Mouse (Mus musculus): ENCODE measurements around the gene Tmx4.
"Not testable (repeated sequence)": the region's sequence is repeated elsewhere in the genome, so short reads cannot be mapped to it uniquely, and the experiment has no call there.

The Tmx4 gene

GRCm38 (mm10) chr2:134643514-134644300, at the start of gene Tmx4:
Gene Tmx4, minus strand, starts transcription at chr2:134644145.
- peak; percentile 99 to 100 for DNase-seq

- DNase-seq, result no peak
Observed at GRCm38 (mm10) chr2:134692125-134692524, 48.2 kb upstream of the Tmx4 start.

- DNase-seq, result no peak
Observed at GRCm38 (mm10) chr2:134691055-134691454, 47.1 kb upstream of the Tmx4 start.

GRCm38 (mm10) chr2:134682326-134682725, 38.4 kb upstream of the Tmx4 start:
- no peak for DNase-seq

GRCm38 (mm10) chr2:134681271-134681961, 37.5 kb upstream of the Tmx4 start:
- DNase-seq, result peak; percentile 30 to 56

GRCm38 (mm10) chr2:134679567-134679966, 35.6 kb upstream of the Tmx4 start:
- no peak for DNase-seq

- no peak for DNase-seq
Observed at GRCm38 (mm10) chr2:134675465-134675864, 31.5 kb upstream of the Tmx4 start.

- DNase-seq, result peak; percentile 23 to 57
Observed at GRCm38 (mm10) chr2:134673604-134674003, 29.7 kb upstream of the Tmx4 start.

- no peak for DNase-seq
Observed at GRCm38 (mm10) chr2:134656477-134656876, 12.5 kb upstream of the Tmx4 start.

- DNase-seq, result no peak
Observed at GRCm38 (mm10) chr2:134654668-134655067, 10.7 kb upstream of the Tmx4 start.

GRCm38 (mm10) chr2:134652759-134653158, 8.8 kb upstream of the Tmx4 start:
- no peak for DNase-seq

GRCm38 (mm10) chr2:134648999-134649398, 5.1 kb upstream of the Tmx4 start:
- no peak for DNase-seq

- no peak for DNase-seq
Observed at GRCm38 (mm10) chr2:134645752-134646151, 1.8 kb upstream of the Tmx4 start.

GRCm38 (mm10) chr2:134645166-134645565, 1.2 kb upstream of the Tmx4 start:
- no peak for DNase-seq

- no peak for DNase-seq
Observed at GRCm38 (mm10) chr2:134644301-134644912, 462 bp upstream of the Tmx4 start.

GRCm38 (mm10) chr2:134642377-134642776, 1.6 kb downstream of the Tmx4 start:
- DNase-seq, result peak in 1 of 2 experiments; percentile 20

- no peak for DNase-seq
Observed at GRCm38 (mm10) chr2:134641372-134641771, 2.6 kb downstream of the Tmx4 start.

GRCm38 (mm10) chr2:134640398-134640797, 3.5 kb downstream of the Tmx4 start:
- DNase-seq, result no peak

- DNase-seq, result not testable (repeated sequence)
Observed at GRCm38 (mm10) chr2:134628541-134628940, 15.4 kb downstream of the Tmx4 start.

GRCm38 (mm10) chr2:134604935-134605334, 39.0 kb downstream of the Tmx4 start:
- DNase-seq, result no peak

GRCm38 (mm10) chr2:134591081-134591694, 52.8 kb downstream of the Tmx4 start:
- no peak for DNase-seq

- no peak for DNase-seq
Observed at GRCm38 (mm10) chr2:134585243-134585642, 58.7 kb downstream of the Tmx4 start.

GRCm38 (mm10) chr2:134559422-134559821, 84.5 kb downstream of the Tmx4 start:
- DNase-seq, result no peak

Measured in cerebellum, postnatal 25 days (tissue).